Mouse (Mus musculus) small intestine, adult 2 months (tissue): ENCODE measurements around the gene Fdx1l.

ENCODE experiments used
- CTCF ChIP-seq: fragments of 200-500 bp; IDR thresholded peaks from 2 replicates; pipeline ENCODE4 v1.5.1; 2012; ENCODE audit warnings: low read depth, mild to moderate bottlenecking, control low read depth, inconsistent platforms, low read length, moderate library complexity, mixed read lengths; ENCODE audit not compliant: insufficient replicate concordance, insufficient read length; ENCODE audit errors: extremely low read depth
- POLR2A ChIP-seq: fragments of 200-500 bp; IDR thresholded peaks from 2 replicates; pipeline ENCODE4 v1.6.1; 2012; ENCODE audit warnings: low read depth, mild to moderate bottlenecking, control low read depth, inconsistent platforms, low read length, moderate library complexity

DNA sequence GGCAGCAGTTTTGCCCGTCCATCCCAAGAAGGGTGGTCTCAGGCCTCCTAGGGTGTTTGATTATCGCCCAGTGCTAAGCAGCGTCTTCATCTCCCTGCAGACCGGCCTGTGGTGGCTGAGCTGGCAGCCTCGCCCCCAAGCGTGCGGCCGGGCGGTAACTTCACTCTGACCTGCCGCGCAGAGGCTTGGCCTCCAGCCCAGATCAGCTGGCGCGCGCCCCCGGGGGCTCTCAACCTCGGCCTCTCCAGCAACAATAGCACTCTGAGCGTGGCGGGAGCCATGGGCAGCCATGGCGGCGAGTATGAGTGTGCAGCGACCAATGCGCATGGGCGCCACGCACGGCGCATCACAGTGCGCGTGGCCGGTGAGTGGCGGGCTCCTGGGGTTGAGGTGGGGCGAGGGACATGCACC lies 35.9 kb downstream of the Fdx1l start:
- TF ChIP-seq POLR2A, result no peak
- TF ChIP-seq CTCF, result no peak
